In genomic region chr9:20950419-20950818, GRCm38 (mm10) we compare ENCODE assay signal across 11 mouse cellular contexts. TPM values are rescaled to one million over a fixed set of nuclear protein-coding genes. Genes with fewer than 3 reads are reported as not detected.
DNase-seq lines count a peak whose midpoint lies in the region; ATAC-seq and TF ChIP-seq lines count a peak whose summit lies in the region.
"Had no signal": no experiment of that assay in that cellular context is flagged by ENCODE, and none has a peak within 500 bp of the region (broad histone marks: within the 10 kb centered on the region; RNA-seq: fewer than 3 reads in every experiment).

No protein-coding gene starts in this region.

- H3K4me2 ChIP-seq in kidney, postnatal 0 days (ENCODE audit: low read length): peak overlapping the region; percentile 84; the same call in 1 of the 2 replicates
- H3K4me2 ChIP-seq in embryonic facial prominence, embryonic 13.5 days: peak overlapping the region; percentile 89
- H3K4me2 ChIP-seq in hindbrain, embryonic 13.5 days: peak overlapping the region; percentile 90
- H3K4me2 ChIP-seq in liver, embryonic 16.5 days (ENCODE audit: low read depth, low read length): peak overlapping the region; percentile 79

- no peak for TF ChIP-seq CTCF in kidney, postnatal 0 days (IDR thresholded peaks at IDR 0.05; ENCODE audit: low read depth)
- no peak for TF ChIP-seq CTCF in kidney, adult 2 months (conservative IDR thresholded peaks at IDR 0.05; ENCODE audit: insufficient read depth, insufficient read length, low read depth, low read length)

- 0 out of 2 replicates have a peak, but pooled peaks cover 5% of the 10 kb centered on the region for H3K36me3 ChIP-seq in kidney, postnatal 0 days (ENCODE audit: insufficient read depth, low read length)
- H3K36me3 ChIP-seq in kidney, adult 2 months (ENCODE audit: control insufficient read depth, insufficient read depth, low read length): no peaks in the 10 kb centered on the region
- H3K36me3 ChIP-seq in embryonic facial prominence, embryonic 13.5 days: peaks cover 3% of the 10 kb centered on the region; the same call in 1 of the 2 replicates
- 0 out of 2 replicates have a peak, but pooled peaks cover 4% of the 10 kb centered on the region for H3K36me3 ChIP-seq in hindbrain, embryonic 13.5 days
- H3K36me3 ChIP-seq in liver, embryonic 16.5 days (ENCODE audit: control insufficient read depth, insufficient read depth): 0 out of 2 replicates have a peak, but pooled peaks cover 3% of the 10 kb centered on the region

- H3K9ac ChIP-seq in kidney, postnatal 0 days (ENCODE audit: low read depth, low read length): no peak overlapping the region
- H3K9ac ChIP-seq in embryonic facial prominence, embryonic 13.5 days: peak overlapping the region; percentile 87
- peak overlapping the region; percentile 89; the same call in 1 of the 2 replicates for H3K9ac ChIP-seq in hindbrain, embryonic 13.5 days
- peak overlapping the region; percentile 89; the same call in 1 of the 2 replicates for H3K9ac ChIP-seq in liver, embryonic 16.5 days (ENCODE audit: low read depth, low read length)

- no peaks in the 10 kb centered on the region; the same call in 1 of the 2 replicates for H3K4me1 ChIP-seq in kidney, postnatal 0 days (replicated peaks; ENCODE audit: insufficient read depth, low read length)
- no peaks in the 10 kb centered on the region for H3K4me1 ChIP-seq in kidney, adult 2 months (ENCODE audit: control insufficient read depth, insufficient read depth, low read length)
- peaks cover 17% of the 10 kb centered on the region for H3K4me1 ChIP-seq in embryonic facial prominence, embryonic 13.5 days
- H3K4me1 ChIP-seq in hindbrain, embryonic 13.5 days (replicated peaks): peaks cover 20% of the 10 kb centered on the region
- peaks cover 60% of the 10 kb centered on the region for H3K4me1 ChIP-seq in liver, embryonic 16.5 days (ENCODE audit: control insufficient read depth, low read depth, low read length)

- no peaks in the 10 kb centered on the region for H3K9me3 ChIP-seq in kidney, postnatal 0 days (replicated peaks; ENCODE audit: low read length)
- H3K9me3 ChIP-seq in embryonic facial prominence, embryonic 13.5 days: no peaks in the 10 kb centered on the region
- H3K9me3 ChIP-seq in hindbrain, embryonic 13.5 days: no peaks in the 10 kb centered on the region
- no peaks in the 10 kb centered on the region for H3K9me3 ChIP-seq in liver, embryonic 16.5 days (replicated peaks; ENCODE audit: control insufficient read depth, low read length)

- no peak overlapping the region for H3K27ac ChIP-seq in kidney, postnatal 0 days
- H3K27ac ChIP-seq in kidney, adult 2 months (ENCODE audit: insufficient read depth, low read depth, low read length): no peak overlapping the region
- no peak overlapping the region for H3K27ac ChIP-seq in embryonic facial prominence, embryonic 13.5 days
- no peak overlapping the region for H3K27ac ChIP-seq in hindbrain, embryonic 13.5 days
- H3K27ac ChIP-seq in liver, embryonic 16.5 days (ENCODE audit: low read length): no peak overlapping the region
- H3K27ac ChIP-seq: left cerebral cortex, adult 2 months had no signal

- no peak overlapping the region for H3K4me3 ChIP-seq in kidney, postnatal 0 days (replicated peaks; ENCODE audit: low read depth, low read length)
- H3K4me3 ChIP-seq in kidney, adult 2 months (ENCODE audit: insufficient read depth, low read depth, low read length): no peak overlapping the region
- peak overlapping the region; percentile 87 for H3K4me3 ChIP-seq in embryonic facial prominence, embryonic 13.5 days
- 0 out of 2 replicates have a peak overlapping the region, but pooled peaks have one; percentile 84 for H3K4me3 ChIP-seq in hindbrain, embryonic 13.5 days
- H3K4me3 ChIP-seq in liver, embryonic 16.5 days (ENCODE audit: low read depth, low read length): peak overlapping the region; percentile 85

- ATAC-seq in kidney, postnatal 0 days (replicated peaks; ENCODE audit: low FRiP score, low read depth): no peak
- no peak for ATAC-seq in embryonic facial prominence, embryonic 13.5 days (ENCODE audit: insufficient number of reproducible peaks, insufficient read depth, low FRiP score, low TSS enrichment, low read depth)
- no peak for ATAC-seq in hindbrain, embryonic 13.5 days (ENCODE audit: low FRiP score)
- ATAC-seq in liver, embryonic 16.5 days (ENCODE audit: low read depth): no peak

- no peak for DNase-seq in kidney, postnatal 0 days (ENCODE audit: low spot score)
- no peak for DNase-seq in kidney, adult 2 months
- DNase-seq in thymus, postnatal 4 days: no peak
- no peak for DNase-seq in layer of hippocampus, postnatal 14 days (ENCODE audit: low spot score in 2 of 2)
- no peak for DNase-seq in adrenal gland, postnatal 4 days (ENCODE audit: low spot score in 2 of 2)
- DNase-seq: adrenal gland, postnatal 14 days; cerebellum, adult 18-20 months had no signal

- TF ChIP-seq POLR2A in kidney, adult 2 months (IDR thresholded peaks at IDR 0.05; ENCODE audit: low read depth, low read length): no peak

- H3K27me3 ChIP-seq in kidney, postnatal 0 days (ENCODE audit: insufficient read depth, low read length): no peaks in the 10 kb centered on the region
- no peaks in the 10 kb centered on the region for H3K27me3 ChIP-seq in kidney, adult 2 months (replicated peaks; ENCODE audit: control insufficient read depth, insufficient read depth, low read length)
- H3K27me3 ChIP-seq in embryonic facial prominence, embryonic 13.5 days: no peaks in the 10 kb centered on the region
- 0 out of 2 replicates have a peak, but pooled peaks cover 3% of the 10 kb centered on the region for H3K27me3 ChIP-seq in hindbrain, embryonic 13.5 days
- no peaks in the 10 kb centered on the region for H3K27me3 ChIP-seq in liver, embryonic 16.5 days (ENCODE audit: control insufficient read depth, insufficient read depth, low read depth, low read length)

RNA-seq across cellular contexts. Expression of gene Dnmt1, which starts 9.3 kb away (rescaled TPM):
- 34.1 and 43.1 TPM in 2 replicates for polyA plus RNA-seq in kidney, postnatal 0 days (2015; fragmentation: Nextera tagmentation; extraction: Ambion mirVana)
- 12.1 and 12.5 TPM in 2 replicates for polyA plus RNA-seq in kidney, adult 2 months (2012; rRNA removed)
- 102 and 109 TPM in 2 replicates for polyA plus RNA-seq in embryonic facial prominence, embryonic 13.5 days (2015; fragmentation: Nextera tagmentation; extraction: Ambion mirVana)
- polyA plus RNA-seq in hindbrain, embryonic 13.5 days (2015; fragmentation: Nextera tagmentation; extraction: Ambion mirVana): 65.1 and 65.8 TPM in 2 replicates
- 53.4 and 55.7 TPM in 2 replicates for polyA plus RNA-seq in liver, embryonic 16.5 days (2015; fragmentation: Nextera tagmentation; extraction: Ambion mirVana)
- 10 to 100 TPM; 35.5 to 37.1 TPM for total RNA-seq in layer of hippocampus, postnatal 14 days (2021)
- total RNA-seq in adrenal gland, postnatal 4 days (2021): 10 to 100 TPM; 71.8 to 89.6 TPM

RNA-seq across cellular contexts. Expression of gene S1pr2, which starts 26.2 kb away (rescaled TPM):
- 21.3 and 23.3 TPM in 2 replicates for polyA plus RNA-seq in kidney, postnatal 0 days (2015; fragmentation: Nextera tagmentation; extraction: Ambion mirVana)
- polyA plus RNA-seq in kidney, adult 2 months (2012; rRNA removed): 3.5 and 4.0 TPM in 2 replicates
- polyA plus RNA-seq in embryonic facial prominence, embryonic 13.5 days (2015; fragmentation: Nextera tagmentation; extraction: Ambion mirVana): 67.8 and 71.5 TPM in 2 replicates
- 11.0 and 14.3 TPM in 2 replicates for polyA plus RNA-seq in hindbrain, embryonic 13.5 days (2015; fragmentation: Nextera tagmentation; extraction: Ambion mirVana)
- polyA plus RNA-seq in liver, embryonic 16.5 days (2015; fragmentation: Nextera tagmentation; extraction: Ambion mirVana): 3.1 and 3.5 TPM in 2 replicates
- 1 to 10 TPM; 2.1 to 3.5 TPM for total RNA-seq in layer of hippocampus, postnatal 14 days (2021)
- total RNA-seq in adrenal gland, postnatal 4 days (2021): 10 to 100 TPM; 12.2 to 17.0 TPM

RNA-seq across cellular contexts. Expression of gene Eif3g, which starts 52.0 kb away (rescaled TPM):
- polyA plus RNA-seq in kidney, postnatal 0 days (2015; fragmentation: Nextera tagmentation; extraction: Ambion mirVana): 234 and 243 TPM in 2 replicates
- 93.1 and 116 TPM in 2 replicates for polyA plus RNA-seq in kidney, adult 2 months (2012; rRNA removed)
- polyA plus RNA-seq in embryonic facial prominence, embryonic 13.5 days (2015; fragmentation: Nextera tagmentation; extraction: Ambion mirVana): 292 and 343 TPM in 2 replicates
- polyA plus RNA-seq in hindbrain, embryonic 13.5 days (2015; fragmentation: Nextera tagmentation; extraction: Ambion mirVana): 252 and 265 TPM in 2 replicates
- 149 and 161 TPM in 2 replicates for polyA plus RNA-seq in liver, embryonic 16.5 days (2015; fragmentation: Nextera tagmentation; extraction: Ambion mirVana)
- 100 to 1,000 TPM; 114 to 123 TPM for total RNA-seq in layer of hippocampus, postnatal 14 days (2021)
- 100 to 1,000 TPM; 177 TPM for total RNA-seq in adrenal gland, postnatal 4 days (2021)

RNA-seq across cellular contexts. Expression of gene Mrpl4, which starts 52.1 kb away (rescaled TPM):
- 155 and 158 TPM in 2 replicates for polyA plus RNA-seq in kidney, postnatal 0 days (2015; fragmentation: Nextera tagmentation; extraction: Ambion mirVana)
- polyA plus RNA-seq in kidney, adult 2 months (2012; rRNA removed): 175 and 213 TPM in 2 replicates
- polyA plus RNA-seq in embryonic facial prominence, embryonic 13.5 days (2015; fragmentation: Nextera tagmentation; extraction: Ambion mirVana): 142 TPM in 2 replicates
- 98.2 and 104 TPM in 2 replicates for polyA plus RNA-seq in hindbrain, embryonic 13.5 days (2015; fragmentation: Nextera tagmentation; extraction: Ambion mirVana)
- polyA plus RNA-seq in liver, embryonic 16.5 days (2015; fragmentation: Nextera tagmentation; extraction: Ambion mirVana): 58.0 and 59.8 TPM in 2 replicates
- 10 to 100 TPM; 60.4 to 62.8 TPM for total RNA-seq in layer of hippocampus, postnatal 14 days (2021)
- total RNA-seq in adrenal gland, postnatal 4 days (2021): 10 to 100 TPM; 96.9 to 97.0 TPM

Comparison
In these comparisons a context has a peak if more than half of its experiments do, and no peak if none do; other contexts are left out.
1. H3K4me3 ChIP-seq: peak in embryonic facial prominence, embryonic 13.5 days (single experiment), hindbrain, embryonic 13.5 days (single experiment) and liver, embryonic 16.5 days (single experiment); none in kidney, postnatal 0 days (single experiment) and kidney, adult 2 months (single experiment).
2. Peak in every context shown above with its lines, with median percentiles within 50 percentile points of each other: H3K4me2 ChIP-seq.